Mouse (Mus musculus) midbrain, embryonic 10.5 days (tissue): ENCODE results near the gene Snx20. TPM values are rescaled to one million over a fixed set of nuclear protein-coding genes. Genes with fewer than 3 reads are reported as not detected.

Source experiments
- DNase-seq: peaks from one replicate; pipeline ENCODE4 v3.0.0-alpha.2; 2017; ENCODE audit warnings: low spot score
- H3K27ac ChIP-seq: fragments of 300-500 bp; sonication (generic); replicated peaks from 2 replicates; pipeline ENCODE4 v1.5.1; 2016; ENCODE audit warnings: mild to moderate bottlenecking
- H3K27me3 ChIP-seq: fragments of 300-500 bp; sonication (generic); 2 replicates; pipeline ENCODE4 v1.6.1; 2016; ENCODE audit warnings: low read depth, mild to moderate bottlenecking; ENCODE audit not compliant: poor library complexity, severe bottlenecking
- H3K36me3 ChIP-seq: fragments of 300-500 bp; sonication (generic); 2 replicates; pipeline ENCODE4 v1.6.1; 2016; ENCODE audit warnings: mild to moderate bottlenecking, moderate library complexity
- H3K4me1 ChIP-seq: fragments of 300-500 bp; sonication (generic); 2 replicates; pipeline ENCODE4 v1.6.1; 2016
- H3K4me3 ChIP-seq: fragments of 300-500 bp; sonication (generic); 2 replicates; pipeline ENCODE4 v1.5.1; 2016; ENCODE audit warnings: mild to moderate bottlenecking, moderate library complexity
- H3K9me3 ChIP-seq: fragments of 300-500 bp; sonication (generic); replicated peaks from 2 replicates; pipeline ENCODE4 v1.6.1; 2016; ENCODE audit warnings: mild to moderate bottlenecking
- WGBS: fragments of 180-500 bp; shearing (Covaris S2); methylation state at CpG from one replicate; pipeline ENCODE4 v1.1.7; 2016; 5-methylcytosine and 5-hydroxymethylcytosine counted together
- polyA plus RNA-seq: library from polyadenylated mRNA; unstranded; fragments of >200 nt; fragmentation: Nextera tagmentation; extraction: Ambion mirVana; gene quantifications from 2 replicates; pipeline ENCODE4 v1.2.1, GENCODE M21; 2016

Snx20 gene
- polyA plus RNA-seq, 1 experiment from 2014 or later, result 1.2 TPM

DNA sequence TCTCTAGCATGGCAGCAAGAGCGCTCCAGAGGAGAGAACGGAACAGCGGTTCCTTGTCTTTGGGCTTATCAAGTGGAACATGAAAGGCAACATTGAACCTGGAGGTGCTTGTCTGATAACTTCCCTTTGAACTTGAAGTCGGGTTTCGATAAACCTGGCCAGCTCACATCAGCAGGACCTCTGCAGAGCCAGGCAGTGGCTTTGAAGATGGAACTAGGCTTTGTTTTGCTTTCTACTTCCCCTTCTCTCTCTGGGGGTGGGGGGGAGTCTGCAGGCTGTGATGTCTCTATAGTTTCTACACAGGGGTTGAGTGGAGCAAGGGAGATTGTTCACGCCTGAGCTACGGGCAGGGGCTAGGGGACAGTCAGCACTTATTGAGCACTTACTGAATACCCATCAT lies 55.1 kb downstream of the Snx20 start:
- Histone ChIP-seq H3K4me3 (no peak overlapping the region), H3K36me3 (peaks cover 79% of the 10 kb centered on the region), H3K9me3 (no peaks in the 10 kb centered on the region), H3K27ac (no peak overlapping the region), H3K27me3 (no peaks in the 10 kb centered on the region), H3K4me1 (peaks cover 44% of the 10 kb centered on the region)
- DNase-seq, result no peak
- WGBS, result 77% methylated on average over 7 of the region's 7 CpGs

DNA sequence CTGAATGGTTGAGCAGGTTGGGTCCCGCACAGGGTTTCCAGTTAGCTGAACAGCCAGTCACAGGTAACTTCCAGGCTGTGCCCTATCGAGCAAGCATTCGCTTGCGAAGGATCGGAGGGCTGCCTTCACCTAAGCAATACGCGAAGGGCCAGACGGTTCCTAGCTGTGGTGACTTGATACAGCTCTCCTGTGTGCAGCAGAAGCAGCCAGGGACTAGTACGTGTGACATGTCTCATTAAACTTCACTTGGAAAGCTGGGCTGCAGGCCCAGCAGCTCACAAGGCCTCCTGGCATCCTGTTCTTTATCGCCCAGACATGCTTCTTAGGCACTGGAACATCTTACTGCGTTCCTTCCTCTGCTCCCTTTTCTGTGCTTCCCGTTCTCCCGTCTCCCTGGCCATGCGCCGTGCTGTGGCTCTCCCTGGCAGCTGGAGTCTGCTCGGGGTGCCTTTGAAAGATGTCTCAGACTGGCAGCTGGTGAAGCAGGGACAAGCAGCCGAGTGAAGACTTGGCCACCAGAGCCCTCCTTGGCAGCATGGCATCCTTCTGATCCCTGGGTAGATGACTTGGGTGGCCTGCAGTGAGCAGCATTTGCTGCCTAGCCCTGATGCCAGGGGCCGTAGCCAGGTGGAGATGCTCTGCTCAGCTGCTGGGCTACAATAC lies 56.1 kb downstream of the Snx20 start:
- H3K36me3 ChIP-seq, result peaks cover 79% of the 10 kb centered on the region
- H3K4me1 ChIP-seq, result peaks cover 54% of the 10 kb centered on the region
- no peaks in the 10 kb centered on the region for H3K9me3 ChIP-seq
- H3K4me3 ChIP-seq, result no peak overlapping the region
- H3K27me3 ChIP-seq, result no peaks in the 10 kb centered on the region
- WGBS, result 88% methylated on average over 18 of the region's 18 CpGs
- DNase-seq, result no peak
- H3K27ac ChIP-seq, result peak overlapping the region; percentile 56

DNA sequence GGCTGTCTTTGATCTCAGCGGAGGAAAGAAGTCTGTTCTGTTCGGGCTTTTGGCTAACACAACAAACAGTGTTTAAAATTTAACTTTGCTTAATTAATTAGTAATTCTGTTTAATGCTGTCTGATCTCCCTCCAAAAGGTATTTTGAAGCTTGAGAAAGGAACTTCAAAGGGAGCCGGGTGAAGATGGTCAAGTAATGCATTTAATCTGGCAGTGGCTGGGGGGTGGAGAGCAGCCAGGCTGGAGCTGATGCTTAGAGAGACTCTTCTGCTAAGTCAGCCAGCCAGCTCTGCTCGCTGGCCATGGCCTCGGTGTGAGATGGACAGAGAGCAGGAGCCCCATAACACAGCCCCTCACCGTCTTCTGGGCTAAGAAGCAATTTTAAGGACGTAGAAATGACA lies 56.7 kb downstream of the Snx20 start:
- Histone ChIP-seq H3K27ac (peak overlapping the region; percentile 59), H3K36me3 (peaks cover 79% of the 10 kb centered on the region), H3K4me3 (no peak overlapping the region), H3K4me1 (peaks cover 60% of the 10 kb centered on the region), H3K9me3 (no peaks in the 10 kb centered on the region), H3K27me3 (no peaks in the 10 kb centered on the region)
- DNase-seq, result no peak
- 38% methylated on average over 7 of the region's 7 CpGs for WGBS

DNA sequence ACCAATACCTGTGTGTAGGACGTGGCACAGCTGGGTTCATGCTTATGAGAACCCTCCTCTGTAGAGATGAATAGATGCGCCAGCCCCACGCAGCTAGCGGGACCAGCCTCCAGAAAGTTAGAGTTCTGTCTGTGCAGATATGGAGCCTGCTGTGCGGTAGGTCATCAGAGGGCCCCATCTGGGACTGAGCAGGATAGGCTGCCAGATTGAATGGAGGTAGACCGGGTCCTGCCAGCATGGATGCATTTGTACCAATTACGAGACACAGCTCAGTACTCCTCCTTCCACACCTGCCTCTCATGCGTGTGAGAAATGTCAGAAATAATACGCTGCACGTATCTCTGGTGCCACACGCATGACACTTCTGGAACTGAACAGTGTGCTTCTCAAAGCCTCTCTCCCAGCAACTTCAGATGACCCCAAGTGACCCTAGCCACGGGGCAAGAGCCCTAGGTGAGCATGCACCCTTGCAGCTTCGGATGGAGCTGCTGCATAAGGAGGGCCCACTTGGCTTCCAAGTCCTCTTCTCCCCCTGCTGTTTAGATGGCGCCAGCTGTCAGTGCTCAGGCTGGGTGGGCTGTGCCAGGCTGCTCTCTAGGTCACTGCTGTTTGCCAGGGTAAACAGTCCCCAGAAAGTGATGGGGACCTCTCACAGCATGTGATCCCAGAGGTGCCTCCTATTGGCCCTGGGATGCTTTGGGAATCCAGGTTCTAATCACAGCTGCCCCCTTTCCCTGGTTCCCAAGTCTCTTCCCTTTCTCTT lies 57.3 kb downstream of the Snx20 start:
- WGBS, result 74% methylated on average over 14 of the region's 14 CpGs
- no peaks in the 10 kb centered on the region for H3K9me3 ChIP-seq
- peaks cover 79% of the 10 kb centered on the region for H3K36me3 ChIP-seq
- H3K4me1 ChIP-seq, result peaks cover 64% of the 10 kb centered on the region
- no peak overlapping the region for H3K4me3 ChIP-seq
- no peak for DNase-seq
- no peaks in the 10 kb centered on the region for H3K27me3 ChIP-seq
- H3K27ac ChIP-seq, result peak overlapping the region; percentile 59

DNA sequence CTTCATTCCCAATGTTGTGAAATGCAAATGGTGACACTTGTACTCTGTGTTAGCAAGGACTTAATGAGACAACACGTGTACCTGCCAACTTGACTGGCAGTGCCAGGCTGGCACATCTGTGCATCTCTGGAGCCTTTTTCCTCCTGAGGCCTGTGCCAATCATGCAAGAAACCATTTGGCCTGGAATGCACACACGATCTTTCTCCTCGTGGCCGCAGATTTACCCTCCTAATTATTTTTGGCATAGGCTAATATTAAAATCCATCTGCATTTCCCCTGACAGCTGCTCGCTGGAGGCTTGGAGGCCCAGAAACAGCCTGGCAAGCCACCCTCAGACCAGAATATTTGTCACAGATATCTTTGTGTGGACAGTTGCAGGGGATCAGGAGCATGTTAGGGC lies 58.3 kb downstream of the Snx20 start:
- no peaks in the 10 kb centered on the region for H3K9me3 ChIP-seq
- H3K27me3 ChIP-seq, result no peaks in the 10 kb centered on the region
- H3K27ac ChIP-seq, result no peak overlapping the region
- peaks cover 70% of the 10 kb centered on the region for H3K36me3 ChIP-seq
- H3K4me1 ChIP-seq, result peaks cover 66% of the 10 kb centered on the region
- no peak overlapping the region for H3K4me3 ChIP-seq
- WGBS, result 91% methylated on average over 5 of the region's 5 CpGs
- DNase-seq, result no peak

Other genes starting within 250 kb of the Snx20 start
- gene Nkd1, start 114.8 kb downstream of the Snx20 start, polyA plus RNA-seq, result 72.3 and 80.1 TPM in 2 replicates
- gene Nod2, start 11.2 kb upstream of the Snx20 start, polyA plus RNA-seq, result 0.10 TPM in 2 replicates
- gene Cyld, start 60.9 kb upstream of the Snx20 start, polyA plus RNA-seq, result 9.0 and 11.3 TPM in 2 replicates